Mouse (Mus musculus): ENCODE results near the gene Il2rb. TPM values are rescaled to one million over a fixed set of nuclear protein-coding genes. Genes with fewer than 3 reads are reported as not detected.

Il2rb gene
- polyA plus RNA-seq, 1 experiment from 2014 or later = 0.05 TPM

DNA sequence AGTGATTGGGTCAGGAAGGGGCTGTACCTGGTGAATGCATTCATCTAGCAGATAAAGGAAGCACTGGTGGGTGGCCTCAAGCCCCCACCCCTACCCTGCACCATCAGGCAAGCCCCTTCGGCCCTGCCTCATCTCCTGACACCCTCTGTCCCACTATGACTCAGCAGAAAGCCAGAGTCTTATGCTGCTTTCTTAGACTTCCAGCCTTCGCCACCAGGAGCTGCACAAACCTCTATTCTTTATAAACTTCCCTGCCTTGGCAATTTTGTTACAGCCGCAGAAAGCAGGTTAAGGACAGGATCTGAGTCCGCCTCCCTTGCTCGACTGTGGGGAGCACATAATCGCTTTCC is 44.7 kb downstream of the Il2rb start:
- H3K27ac ChIP-seq = no peak overlapping the region; the same call in 1 of the 2 replicates
- WGBS = 83% methylated on average over 6 of the region's 6 CpGs
- no peaks in the 10 kb centered on the region for H3K9me3 ChIP-seq
- H3K4me2 ChIP-seq = no peak overlapping the region
- H3K27me3 ChIP-seq = no peaks in the 10 kb centered on the region
- no peaks in the 10 kb centered on the region for H3K36me3 ChIP-seq
- ATAC-seq (ENCODE audit: low FRiP score) = no peak
- peaks cover 28% of the 10 kb centered on the region for H3K4me1 ChIP-seq (replicated peaks)
- no peak overlapping the region for H3K4me3 ChIP-seq
- no peak overlapping the region for H3K9ac ChIP-seq

DNA sequence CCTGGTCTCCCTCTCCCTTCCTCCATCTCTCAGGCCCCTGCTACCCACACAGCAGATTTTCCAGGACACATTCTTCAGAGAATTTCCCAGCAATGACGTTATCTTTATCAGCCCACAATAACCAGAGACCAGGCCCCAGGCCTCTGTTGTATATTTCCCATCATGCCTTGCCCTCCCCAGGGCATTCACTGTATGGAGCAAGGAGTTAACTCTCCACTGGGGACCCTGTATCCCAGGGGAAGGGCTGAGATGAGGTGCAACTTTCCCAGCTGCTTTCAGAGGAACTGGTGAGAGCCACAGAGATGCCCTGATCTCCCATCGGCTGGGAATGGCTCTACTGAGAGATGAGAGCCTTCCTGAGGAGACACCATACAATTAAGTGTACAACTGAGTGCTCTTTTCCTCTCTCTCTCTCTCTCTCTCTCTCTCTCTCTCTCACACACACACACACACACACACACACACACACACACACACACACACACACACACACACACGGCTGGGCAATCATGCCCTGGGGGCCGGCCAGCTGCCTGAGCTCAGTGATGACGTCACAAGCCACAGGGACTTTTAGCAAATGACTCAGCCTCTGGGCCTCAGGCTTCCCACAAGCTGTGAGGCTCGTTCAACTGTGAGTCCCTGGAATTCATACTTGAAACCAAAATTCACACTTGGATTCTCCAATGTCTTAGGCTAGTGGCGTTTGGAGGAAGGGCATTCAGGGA is 45.2 kb downstream of the Il2rb start:
- Histone ChIP-seq H3K27ac (peak overlapping the region; percentile 62), H3K36me3 (no peaks in the 10 kb centered on the region), H3K9ac (no peak overlapping the region), H3K4me1 (replicated peaks) (peaks cover 24% of the 10 kb centered on the region), H3K4me2 (no peak overlapping the region), H3K9me3 (no peaks in the 10 kb centered on the region), H3K4me3 (no peak overlapping the region), H3K27me3 (no peaks in the 10 kb centered on the region)
- 28% methylated on average over 7 of the region's 7 CpGs for WGBS
- ATAC-seq (ENCODE audit: low FRiP score) = no peak

- no peak overlapping the region for H3K4me2 ChIP-seq
- no peak overlapping the region for H3K9ac ChIP-seq
- peaks cover 24% of the 10 kb centered on the region for H3K4me1 ChIP-seq (replicated peaks)
- H3K4me3 ChIP-seq = no peak overlapping the region
- no peaks in the 10 kb centered on the region for H3K36me3 ChIP-seq
- 79% methylated on average over 6 of the region's 6 CpGs for WGBS
- no peaks in the 10 kb centered on the region for H3K27me3 ChIP-seq
- ATAC-seq (ENCODE audit: low FRiP score) = no peak
- H3K27ac ChIP-seq = no peak overlapping the region
- H3K9me3 ChIP-seq = no peaks in the 10 kb centered on the region
These were observed 45.9 kb downstream of the Il2rb start for GRCm38 (mm10) chr15:78449131-78449530.

DNA sequence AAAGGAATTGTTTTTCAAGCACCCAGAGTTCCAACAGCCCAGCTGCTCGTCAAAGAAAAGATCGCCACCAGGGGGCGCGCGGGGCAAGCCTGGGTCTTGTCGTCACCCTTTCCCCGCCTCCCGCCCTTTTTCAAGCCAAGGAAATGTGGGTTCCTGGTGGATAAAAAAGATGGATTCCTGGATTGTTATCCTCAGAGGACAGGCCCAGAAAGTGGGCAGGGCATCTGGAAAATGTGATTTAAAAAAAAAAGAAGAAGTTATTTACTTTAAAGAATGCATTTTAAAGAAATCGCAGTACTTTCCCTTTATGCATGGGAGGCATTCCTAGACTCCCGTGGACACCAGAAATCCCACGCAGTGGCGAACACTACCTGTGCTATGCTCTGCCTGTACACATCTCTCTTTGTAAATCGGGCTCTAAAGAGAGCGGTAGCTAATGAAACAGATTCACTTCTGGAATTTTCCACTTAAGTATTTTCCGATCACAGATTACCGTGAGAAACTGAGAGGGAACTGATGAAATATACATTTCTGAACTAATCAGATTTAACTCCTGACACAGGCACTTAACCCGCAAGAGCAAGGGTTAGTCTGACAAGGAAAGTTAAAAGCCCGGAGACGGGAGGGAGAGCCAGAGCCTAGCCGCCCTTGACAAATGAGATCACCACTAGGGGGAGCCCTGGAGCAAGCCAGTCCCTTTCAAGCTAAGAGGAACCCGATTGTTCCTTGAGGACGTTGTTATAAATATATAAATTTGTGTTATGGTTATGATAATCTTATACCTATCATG is 47.1 kb downstream of the Il2rb start:
- ATAC-seq (ENCODE audit: low FRiP score) = peak; percentile 46; the same call in 1 of the 2 replicates
- Histone ChIP-seq H3K27ac (peak overlapping the region; percentile 73), H3K9me3 (no peaks in the 10 kb centered on the region), H3K4me2 (peak overlapping the region; percentile 62), H3K36me3 (no peaks in the 10 kb centered on the region), H3K4me1 (replicated peaks) (peaks cover 32% of the 10 kb centered on the region), H3K9ac (peak overlapping the region; percentile 60), H3K27me3 (no peaks in the 10 kb centered on the region), H3K4me3 (peak overlapping the region; percentile 30)
- under 1% methylated on average over 22 of the region's 22 CpGs for WGBS

- H3K27me3 ChIP-seq = no peaks in the 10 kb centered on the region
- H3K27ac ChIP-seq = no peak overlapping the region
- H3K9me3 ChIP-seq = no peaks in the 10 kb centered on the region
- H3K9ac ChIP-seq = no peak overlapping the region
- ATAC-seq (ENCODE audit: low FRiP score) = no peak
- no peak overlapping the region for H3K4me2 ChIP-seq
- H3K4me3 ChIP-seq = no peak overlapping the region
- H3K4me1 ChIP-seq (replicated peaks) = peaks cover 32% of the 10 kb centered on the region
- H3K36me3 ChIP-seq = no peaks in the 10 kb centered on the region
- WGBS = 48% methylated on average over 7 of the region's 7 CpGs
These were observed 48.0 kb downstream of the Il2rb start for GRCm38 (mm10) chr15:78447121-78447520.

- 52% methylated on average over 6 of the region's 6 CpGs for WGBS
- Histone ChIP-seq H3K4me2 (no peak overlapping the region), H3K4me3 (no peak overlapping the region), H3K9me3 (no peaks in the 10 kb centered on the region), H3K36me3 (peaks cover 4% of the 10 kb centered on the region; the same call in 1 of the 2 replicates), H3K27me3 (0 out of 2 replicates have a peak, but pooled peaks cover 1% of the 10 kb centered on the region), H3K27ac (no peak overlapping the region), H3K4me1 (replicated peaks) (peaks cover 31% of the 10 kb centered on the region), H3K9ac (peak overlapping the region; percentile 13; the same call in 1 of the 2 replicates)
- no peak for ATAC-seq (ENCODE audit: low FRiP score)
These were observed 51.2 kb downstream of the Il2rb start for GRCm38 (mm10) chr15:78443857-78444256.

GRCm38 (mm10) chr15:78442231-78442630 is 52.8 kb downstream of the Il2rb start:
- Histone ChIP-seq H3K27ac (no peak overlapping the region), H3K9me3 (no peaks in the 10 kb centered on the region), H3K4me1 (replicated peaks) (peaks cover 35% of the 10 kb centered on the region), H3K27me3 (0 out of 2 replicates have a peak, but pooled peaks cover 4% of the 10 kb centered on the region), H3K4me2 (no peak overlapping the region), H3K36me3 (peaks cover 9% of the 10 kb centered on the region; the same call in 1 of the 2 replicates), H3K9ac (no peak overlapping the region), H3K4me3 (no peak overlapping the region)
- ATAC-seq (ENCODE audit: low FRiP score) = no peak
- WGBS = 90% methylated on average over 19 of the region's 19 CpGs

- Histone ChIP-seq H3K4me3 (no peak overlapping the region), H3K4me1 (replicated peaks) (peaks cover 66% of the 10 kb centered on the region), H3K4me2 (no peak overlapping the region), H3K9me3 (no peaks in the 10 kb centered on the region), H3K9ac (no peak overlapping the region), H3K36me3 (peaks cover 28% of the 10 kb centered on the region), H3K27ac (no peak overlapping the region), H3K27me3 (0 out of 2 replicates have a peak, but pooled peaks cover 10% of the 10 kb centered on the region)
- no peak for ATAC-seq (ENCODE audit: low FRiP score)
- WGBS = 58% methylated on average over 9 of the region's 9 CpGs
These were observed 56.1 kb downstream of the Il2rb start for GRCm38 (mm10) chr15:78438973-78439372.

DNA sequence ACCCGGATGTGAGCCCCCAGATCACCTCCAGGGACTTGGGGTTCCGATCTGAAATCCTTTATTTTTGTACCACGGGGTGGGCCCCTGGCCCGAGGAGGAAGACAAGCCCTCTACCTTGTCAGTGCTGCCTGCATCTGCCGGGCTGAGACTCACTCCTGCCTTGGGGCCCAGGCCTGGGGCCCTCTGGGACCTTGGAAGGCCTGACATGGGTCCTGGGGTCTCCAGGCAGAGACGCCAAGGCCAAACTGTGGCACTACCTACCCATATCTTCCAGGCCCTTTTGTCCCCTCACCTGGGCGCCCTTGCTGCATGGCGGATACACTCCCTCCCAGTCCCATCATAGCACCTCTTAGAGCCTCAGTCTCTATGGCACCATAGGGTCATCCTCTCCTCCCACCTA is 56.6 kb downstream of the Il2rb start:
- 53% methylated on average over 8 of the region's 8 CpGs for WGBS

GRCm38 (mm10) chr15:78438018-78438394 is 57.1 kb downstream of the Il2rb start:
- Histone ChIP-seq H3K4me3 (no peak overlapping the region), H3K4me1 (replicated peaks) (peaks cover 60% of the 10 kb centered on the region), H3K9ac (no peak overlapping the region), H3K36me3 (peaks cover 38% of the 10 kb centered on the region), H3K27me3 (0 out of 2 replicates have a peak, but pooled peaks cover 10% of the 10 kb centered on the region), H3K27ac (no peak overlapping the region), H3K4me2 (no peak overlapping the region), H3K9me3 (no peaks in the 10 kb centered on the region)
- 44% methylated on average over 4 of the region's 4 CpGs for WGBS
- ATAC-seq (ENCODE audit: low FRiP score) = no peak

More for the DNA sequence above, 56.6 kb downstream of the Il2rb start:
- Histone ChIP-seq H3K4me3 (no peak overlapping the region), H3K27me3 (0 out of 2 replicates have a peak, but pooled peaks cover 10% of the 10 kb centered on the region), H3K4me2 (no peak overlapping the region), H3K9me3 (no peaks in the 10 kb centered on the region), H3K4me1 (replicated peaks) (peaks cover 63% of the 10 kb centered on the region), H3K27ac (no peak overlapping the region), H3K36me3 (peaks cover 33% of the 10 kb centered on the region), H3K9ac (peak overlapping the region; percentile 51; the same call in 1 of the 2 replicates)
- no peak for ATAC-seq (ENCODE audit: low FRiP score)

DNA sequence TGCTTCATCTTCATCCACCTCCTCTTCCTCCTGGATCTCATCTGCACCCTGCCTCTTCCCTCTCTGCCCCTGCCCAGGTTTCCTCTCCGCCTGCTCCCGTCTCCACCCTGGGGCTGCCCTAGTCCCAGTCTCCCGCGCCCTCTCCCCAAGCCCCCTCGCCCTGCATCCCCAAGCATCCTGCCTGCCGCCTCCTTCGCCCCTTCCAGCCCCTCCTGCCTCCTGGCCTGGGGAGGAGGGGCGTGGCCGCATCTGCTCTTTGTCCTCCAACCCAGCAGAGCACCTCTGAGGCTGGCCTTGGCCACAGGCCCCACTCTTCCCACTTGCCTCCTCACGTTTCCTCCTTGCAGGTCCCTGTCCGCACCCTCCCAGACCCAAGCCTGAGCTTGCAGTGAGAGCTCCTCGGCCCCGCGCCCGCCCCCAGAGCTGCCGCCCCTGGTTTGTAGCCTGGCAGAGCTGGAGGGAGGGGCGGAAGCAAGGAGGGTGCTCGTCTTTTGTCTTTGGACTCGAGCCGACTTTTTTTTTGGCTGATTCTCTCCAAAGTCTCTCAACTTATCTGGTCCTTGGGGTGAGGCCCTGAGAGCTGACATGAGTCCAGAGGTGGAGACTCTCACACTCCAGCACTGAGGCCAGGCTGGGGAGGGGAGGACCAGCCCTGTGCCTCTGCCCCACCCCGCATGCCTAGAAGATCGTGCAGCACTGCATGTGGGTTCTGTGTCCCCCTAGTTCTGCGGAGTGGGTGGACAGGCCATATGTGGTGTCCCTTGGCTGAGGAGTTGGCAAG is 57.6 kb downstream of the Il2rb start:
- Histone ChIP-seq H3K27ac (peak overlapping the region; percentile 79), H3K4me2 (peak overlapping the region; percentile 51), H3K36me3 (peaks cover 41% of the 10 kb centered on the region), H3K27me3 (0 out of 2 replicates have a peak, but pooled peaks cover 10% of the 10 kb centered on the region), H3K4me3 (no peak overlapping the region), H3K9ac (peak overlapping the region; percentile 71), H3K9me3 (no peaks in the 10 kb centered on the region), H3K4me1 (replicated peaks) (peaks cover 60% of the 10 kb centered on the region)
- 15% methylated on average over 23 of the region's 23 CpGs for WGBS
- no peak for ATAC-seq (ENCODE audit: low FRiP score)
